Mouse (Mus musculus): ENCODE measurements around the gene Lix1. TPM values are rescaled to one million over a fixed set of nuclear protein-coding genes. Genes with fewer than 3 reads are reported as not detected.

Lix1 gene
- polyA plus RNA-seq, 1 experiment from 2014 or later = 0.28 TPM

DNA sequence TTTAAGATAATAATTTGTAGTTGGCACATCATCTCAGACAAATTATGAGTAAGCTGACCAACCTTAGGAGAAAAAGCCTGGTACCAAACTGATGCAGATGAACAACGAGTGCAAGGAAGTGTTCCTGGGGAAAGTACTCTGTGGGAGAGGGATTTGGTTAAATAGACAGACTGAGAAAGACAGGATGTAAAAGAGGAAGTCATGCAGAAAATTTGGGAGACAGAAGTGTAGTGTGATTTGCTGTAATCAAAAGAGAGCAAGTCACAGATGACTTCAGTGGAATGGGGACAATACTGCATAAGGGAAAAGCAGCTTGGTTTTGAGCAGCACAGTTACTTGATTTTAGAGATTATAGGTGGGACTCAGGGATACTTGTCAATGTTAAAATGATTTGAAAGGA is 5.6 kb upstream of the Lix1 start:
- no peak overlapping the region for H3K27ac ChIP-seq (replicated peaks)
- no peaks in the 10 kb centered on the region for H3K9me3 ChIP-seq (replicated peaks)
- peaks cover 6% of the 10 kb centered on the region; the same call in 1 of the 2 replicates for H3K36me3 ChIP-seq (replicated peaks)
- H3K27me3 ChIP-seq = no peaks in the 10 kb centered on the region
- no peaks in the 10 kb centered on the region for H3K4me1 ChIP-seq (replicated peaks)
- ATAC-seq (ENCODE audit: insufficient read depth) = no peak
- WGBS (ENCODE audit: insufficient replicate concordance) = 31% methylated on average over 1 of the region's 1 CpGs
- no peak overlapping the region for H3K4me2 ChIP-seq
- H3K4me3 ChIP-seq (replicated peaks) = no peak overlapping the region
- no peak overlapping the region for H3K9ac ChIP-seq

GRCm38 (mm10) chr17:17398664-17399063 is 3.8 kb upstream of the Lix1 start:
- 0 out of 2 replicates have a peak, but pooled peaks cover 2% of the 10 kb centered on the region for H3K36me3 ChIP-seq (replicated peaks)
- WGBS (ENCODE audit: insufficient replicate concordance) = 13% methylated on average over 2 of the region's 2 CpGs
- H3K4me2 ChIP-seq = no peak overlapping the region
- H3K27me3 ChIP-seq = no peaks in the 10 kb centered on the region
- no peak overlapping the region for H3K4me3 ChIP-seq (replicated peaks)
- ATAC-seq (ENCODE audit: insufficient read depth) = no peak
- no peaks in the 10 kb centered on the region for H3K4me1 ChIP-seq (replicated peaks)
- no peak overlapping the region for H3K9ac ChIP-seq
- no peak overlapping the region for H3K27ac ChIP-seq (replicated peaks)
- H3K9me3 ChIP-seq (replicated peaks) = no peaks in the 10 kb centered on the region

- Histone ChIP-seq H3K27me3 (no peaks in the 10 kb centered on the region), H3K4me2 (no peak overlapping the region), H3K9ac (no peak overlapping the region), H3K27ac (replicated peaks) (no peak overlapping the region), H3K4me1 (replicated peaks) (no peaks in the 10 kb centered on the region), H3K36me3 (replicated peaks) (no peaks in the 10 kb centered on the region), H3K4me3 (replicated peaks) (no peak overlapping the region), H3K9me3 (replicated peaks) (no peaks in the 10 kb centered on the region)
- ATAC-seq (ENCODE audit: insufficient read depth) = no peak
- WGBS (ENCODE audit: insufficient replicate concordance) = 52% methylated on average over 5 of the region's 5 CpGs
These were observed 566 bp downstream of the Lix1 start for GRCm38 (mm10) chr17:17403038-17403437.

DNA sequence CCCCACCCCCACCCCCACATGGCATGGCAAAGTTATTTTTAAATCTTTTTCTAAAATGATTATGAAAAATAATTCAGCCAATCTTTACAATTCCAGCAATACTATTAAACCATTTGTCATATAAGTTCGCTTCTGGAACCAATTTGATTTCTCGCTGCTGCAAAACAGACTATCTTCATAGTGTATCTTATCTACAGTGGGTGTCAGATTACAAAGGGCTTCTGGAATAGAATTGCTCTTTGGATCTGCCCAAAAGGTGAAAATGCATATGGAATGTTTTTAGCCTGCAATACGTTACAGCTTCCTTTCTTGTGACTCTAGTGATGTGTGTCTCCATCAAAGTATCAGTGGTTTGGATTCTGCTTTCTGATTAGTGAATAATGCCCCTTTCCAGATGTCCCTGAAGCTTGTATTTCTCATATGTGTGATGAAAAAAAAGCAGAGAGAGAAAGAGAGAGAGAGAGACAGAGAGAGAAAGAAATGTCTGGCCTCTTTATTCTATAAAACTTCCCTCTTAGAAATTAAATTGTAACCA is 1.2 kb downstream of the Lix1 start:
- Histone ChIP-seq H3K9me3 (replicated peaks) (no peaks in the 10 kb centered on the region), H3K9ac (no peak overlapping the region), H3K36me3 (replicated peaks) (no peaks in the 10 kb centered on the region), H3K27ac (replicated peaks) (no peak overlapping the region), H3K4me1 (replicated peaks) (no peaks in the 10 kb centered on the region), H3K4me3 (replicated peaks) (no peak overlapping the region), H3K4me2 (no peak overlapping the region), H3K27me3 (no peaks in the 10 kb centered on the region)
- 53% methylated on average over 3 of the region's 3 CpGs for WGBS (ENCODE audit: insufficient replicate concordance)
- no peak for ATAC-seq (ENCODE audit: insufficient read depth)

DNA sequence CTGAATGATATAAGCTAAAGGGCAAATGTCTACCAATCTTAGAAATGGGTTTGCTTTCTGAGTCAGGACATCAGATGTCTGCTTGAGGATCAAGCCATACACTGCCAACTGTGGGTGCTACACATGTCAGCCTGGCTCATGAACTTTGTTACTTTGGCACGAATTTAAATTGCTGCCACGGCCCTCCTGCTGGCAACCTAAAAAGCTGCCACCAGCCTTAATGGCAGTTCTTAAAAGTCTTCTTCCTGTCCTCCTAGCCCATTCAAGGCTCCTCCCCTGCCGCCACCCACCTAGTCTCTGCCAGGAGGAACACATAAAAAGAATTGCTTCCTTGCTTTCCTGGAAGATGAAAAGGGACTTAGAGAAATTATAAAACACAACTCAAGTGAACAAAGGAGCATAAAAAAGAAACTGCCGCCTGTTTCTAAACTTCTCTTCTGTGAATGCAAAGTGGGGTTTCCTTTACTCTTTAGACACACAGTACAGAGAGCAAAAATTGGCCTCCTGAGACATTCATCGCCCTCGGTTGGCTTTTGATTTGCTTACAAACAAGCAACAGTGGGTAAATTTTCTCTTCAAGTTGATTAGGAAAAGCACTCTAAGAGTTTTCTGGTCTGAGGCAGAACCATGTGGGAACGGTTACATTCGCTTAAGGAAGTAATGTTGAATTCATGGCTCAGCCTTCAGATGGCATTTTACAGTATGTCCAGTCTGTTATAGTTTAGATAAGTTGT is 2.5 kb downstream of the Lix1 start:
- Histone ChIP-seq H3K27me3 (no peaks in the 10 kb centered on the region), H3K36me3 (replicated peaks) (no peaks in the 10 kb centered on the region), H3K9ac (no peak overlapping the region), H3K4me1 (replicated peaks) (no peaks in the 10 kb centered on the region), H3K9me3 (replicated peaks) (no peaks in the 10 kb centered on the region), H3K4me3 (replicated peaks) (no peak overlapping the region), H3K4me2 (no peak overlapping the region), H3K27ac (replicated peaks) (no peak overlapping the region)
- 44% methylated on average over 8 of the region's 8 CpGs for WGBS (ENCODE audit: insufficient replicate concordance)
- ATAC-seq (ENCODE audit: insufficient read depth) = no peak

- WGBS (ENCODE audit: insufficient replicate concordance) = 39% methylated on average over 1 of the region's 1 CpGs
- no peaks in the 10 kb centered on the region for H3K36me3 ChIP-seq (replicated peaks)
- no peak for ATAC-seq (ENCODE audit: insufficient read depth)
- no peak overlapping the region for H3K9ac ChIP-seq
- no peak overlapping the region for H3K27ac ChIP-seq (replicated peaks)
- H3K4me1 ChIP-seq (replicated peaks) = no peaks in the 10 kb centered on the region
- H3K9me3 ChIP-seq (replicated peaks) = no peaks in the 10 kb centered on the region
- H3K27me3 ChIP-seq = no peaks in the 10 kb centered on the region
- H3K4me2 ChIP-seq = no peak overlapping the region
- no peak overlapping the region for H3K4me3 ChIP-seq (replicated peaks)
These were observed 3.1 kb downstream of the Lix1 start for GRCm38 (mm10) chr17:17405606-17406005.

DNA sequence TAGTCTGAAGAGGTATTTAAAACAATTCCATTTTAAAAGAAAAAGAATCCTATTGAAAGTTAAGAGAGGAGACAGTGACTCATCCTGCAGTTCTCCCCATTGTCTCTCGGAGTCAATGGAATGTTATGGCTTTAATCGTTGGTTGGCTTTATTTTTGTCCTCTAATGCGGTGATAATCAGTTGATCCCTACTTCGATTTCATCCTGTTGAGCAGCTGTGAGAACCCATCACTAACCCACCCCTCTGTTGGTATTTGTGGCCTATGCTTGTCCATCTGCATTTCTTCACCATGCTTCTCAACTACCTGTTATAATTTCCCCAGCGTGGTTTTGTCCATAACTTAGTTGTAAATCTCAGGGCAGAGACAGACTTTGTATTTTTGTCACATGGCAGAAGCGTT is 5.7 kb downstream of the Lix1 start:
- H3K4me1 ChIP-seq (replicated peaks) = no peaks in the 10 kb centered on the region
- no peak for ATAC-seq (ENCODE audit: insufficient read depth)
- no peak overlapping the region for H3K9ac ChIP-seq
- no peak overlapping the region for H3K4me2 ChIP-seq
- H3K27me3 ChIP-seq = no peaks in the 10 kb centered on the region
- H3K27ac ChIP-seq (replicated peaks) = no peak overlapping the region
- H3K36me3 ChIP-seq (replicated peaks) = no peaks in the 10 kb centered on the region
- H3K4me3 ChIP-seq (replicated peaks) = no peak overlapping the region
- H3K9me3 ChIP-seq (replicated peaks) = no peaks in the 10 kb centered on the region
- 62% methylated on average over 6 of the region's 6 CpGs for WGBS (ENCODE audit: insufficient replicate concordance)

GRCm38 (mm10) chr17:17408720-17409478 is 6.4 kb downstream of the Lix1 start:
- Histone ChIP-seq H3K4me1 (replicated peaks) (no peaks in the 10 kb centered on the region), H3K27ac (replicated peaks) (no peak overlapping the region), H3K27me3 (no peaks in the 10 kb centered on the region), H3K4me2 (no peak overlapping the region), H3K9me3 (replicated peaks) (no peaks in the 10 kb centered on the region), H3K4me3 (replicated peaks) (no peak overlapping the region), H3K36me3 (replicated peaks) (no peaks in the 10 kb centered on the region), H3K9ac (no peak overlapping the region)
- ATAC-seq (ENCODE audit: insufficient read depth) = no peak
- WGBS (ENCODE audit: insufficient replicate concordance) = 66% methylated on average over 6 of the region's 6 CpGs

GRCm38 (mm10) chr17:17409601-17410000 is 7.1 kb downstream of the Lix1 start:
- H3K9me3 ChIP-seq (replicated peaks) = no peaks in the 10 kb centered on the region
- WGBS (ENCODE audit: insufficient replicate concordance) = 43% methylated on average over 2 of the region's 2 CpGs
- H3K9ac ChIP-seq = no peak overlapping the region
- H3K27ac ChIP-seq (replicated peaks) = no peak overlapping the region
- H3K4me3 ChIP-seq (replicated peaks) = no peak overlapping the region
- H3K27me3 ChIP-seq = no peaks in the 10 kb centered on the region
- ATAC-seq (ENCODE audit: insufficient read depth) = no peak
- no peaks in the 10 kb centered on the region for H3K36me3 ChIP-seq (replicated peaks)
- no peak overlapping the region for H3K4me2 ChIP-seq
- H3K4me1 ChIP-seq (replicated peaks) = no peaks in the 10 kb centered on the region

- H3K4me2 ChIP-seq = no peak overlapping the region
- H3K9ac ChIP-seq = no peak overlapping the region
- no peaks in the 10 kb centered on the region for H3K36me3 ChIP-seq (replicated peaks)
- WGBS (ENCODE audit: insufficient replicate concordance) = 69% methylated on average over 2 of the region's 2 CpGs
- ATAC-seq (ENCODE audit: insufficient read depth) = no peak
- H3K27ac ChIP-seq (replicated peaks) = no peak overlapping the region
- H3K4me1 ChIP-seq (replicated peaks) = no peaks in the 10 kb centered on the region
- no peak overlapping the region for H3K4me3 ChIP-seq (replicated peaks)
- no peaks in the 10 kb centered on the region for H3K27me3 ChIP-seq
- H3K9me3 ChIP-seq (replicated peaks) = no peaks in the 10 kb centered on the region
These were observed 9.0 kb downstream of the Lix1 start for GRCm38 (mm10) chr17:17411443-17411842.

- no peak overlapping the region for H3K4me2 ChIP-seq
- H3K9ac ChIP-seq = no peak overlapping the region
- 59% methylated on average over 2 of the region's 2 CpGs for WGBS (ENCODE audit: insufficient replicate concordance)
- H3K4me1 ChIP-seq (replicated peaks) = no peaks in the 10 kb centered on the region
- H3K27ac ChIP-seq (replicated peaks) = no peak overlapping the region
- ATAC-seq (ENCODE audit: insufficient read depth) = no peak
- no peak overlapping the region for H3K4me3 ChIP-seq (replicated peaks)
- H3K36me3 ChIP-seq (replicated peaks) = no peaks in the 10 kb centered on the region
- H3K9me3 ChIP-seq (replicated peaks) = no peaks in the 10 kb centered on the region
- H3K27me3 ChIP-seq = no peaks in the 10 kb centered on the region
These were observed 9.7 kb downstream of the Lix1 start for GRCm38 (mm10) chr17:17412176-17412575.
